Mouse (Mus musculus) ES-E14 (cell line): ENCODE results near the gene Gm7168.

Experiments
- CHD2 ChIP-seq: IDR thresholded peaks from 2 replicates; pipeline ENCODE4 v1.6.1; 2014; ENCODE audit warnings: mild to moderate bottlenecking, low read depth, low read length, inconsistent platforms
- ZC3H11A ChIP-seq: IDR thresholded peaks from 2 replicates; pipeline ENCODE4 v1.6.1; 2012; ENCODE audit warnings: low read depth, mild to moderate bottlenecking, inconsistent platforms, low read length, borderline replicate concordance

- TF ChIP-seq ZC3H11A (no peak), CHD2 (no peak)
These were observed 40.5 kb upstream of the Gm7168 start for GRCm38 (mm10) chr17:13907681-13908080.
